Mouse (Mus musculus) frontal cortex, postnatal 14 days (tissue): Measurements from ENCODE around the gene Cct2.

Experiments used
- DNase-seq, 2 experiments: peaks; one replicate each; pipeline ENCODE4 v3.0.0; 2022; ENCODE audit warnings: low spot score in 2 of 2

Gene Cct2

DNA sequence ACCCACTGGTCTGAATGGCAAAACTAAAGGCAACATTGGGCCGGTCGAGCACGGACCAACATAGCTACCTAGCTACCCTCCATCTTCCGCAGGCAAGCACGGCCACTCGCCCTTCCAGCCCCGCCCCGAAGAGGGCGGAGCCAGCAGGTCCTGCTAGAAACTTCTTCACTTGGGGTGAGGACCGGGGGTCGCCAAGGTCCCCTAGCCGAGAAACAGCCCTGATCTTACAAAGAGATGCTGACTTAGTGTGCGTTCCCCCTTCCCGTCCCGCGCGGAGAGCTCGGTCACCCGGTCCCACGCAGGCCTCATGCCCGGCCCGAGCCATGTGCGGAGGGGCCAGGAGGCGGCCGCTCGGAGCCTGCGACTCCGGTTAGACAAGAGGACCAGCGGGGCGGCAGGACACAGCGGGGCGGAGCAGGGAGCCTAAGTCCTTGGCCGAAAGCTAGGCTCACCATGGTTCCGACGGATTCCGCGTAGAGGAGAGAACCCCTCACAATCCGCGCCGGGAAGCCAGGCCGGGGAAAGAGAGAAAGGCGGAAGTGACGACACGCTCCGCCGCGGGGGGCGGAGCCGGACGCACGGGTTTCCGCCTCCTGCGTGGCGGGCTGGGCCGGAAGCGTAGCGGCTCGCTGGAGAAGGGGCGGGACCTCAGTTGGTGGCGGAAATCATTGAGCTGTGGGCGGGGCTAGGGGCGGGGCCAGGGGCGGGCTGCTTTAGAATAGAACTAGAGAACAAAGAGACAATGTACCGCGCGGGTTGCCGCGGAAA is at the start of gene Cct2:
Gene Cct2 (minus strand): TSS at position 561 of the 768 bp plus-strand sequence.
- DNase-seq: peak; percentile 77 to 84

DNA sequence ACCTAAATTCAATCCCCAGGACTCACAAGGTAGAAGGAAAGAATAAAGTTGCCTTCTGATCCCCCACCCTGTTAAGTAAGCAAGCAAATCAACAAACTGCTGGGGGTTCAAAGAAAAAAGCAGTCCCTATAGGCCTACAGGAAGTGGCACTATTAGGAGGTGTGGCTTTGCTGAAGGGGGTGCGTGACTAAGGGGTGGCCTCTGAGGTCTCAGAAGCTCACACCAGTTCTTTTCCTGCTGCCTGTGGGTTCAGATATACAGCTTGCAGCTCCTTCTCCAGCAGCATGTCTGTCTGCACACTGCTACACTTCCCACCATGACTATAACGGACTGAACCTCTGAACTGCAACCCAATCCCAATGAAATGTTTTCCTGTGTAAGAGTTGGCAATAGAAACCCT is 48.9 kb upstream of the Cct2 start:
- no peak for DNase-seq

DNA sequence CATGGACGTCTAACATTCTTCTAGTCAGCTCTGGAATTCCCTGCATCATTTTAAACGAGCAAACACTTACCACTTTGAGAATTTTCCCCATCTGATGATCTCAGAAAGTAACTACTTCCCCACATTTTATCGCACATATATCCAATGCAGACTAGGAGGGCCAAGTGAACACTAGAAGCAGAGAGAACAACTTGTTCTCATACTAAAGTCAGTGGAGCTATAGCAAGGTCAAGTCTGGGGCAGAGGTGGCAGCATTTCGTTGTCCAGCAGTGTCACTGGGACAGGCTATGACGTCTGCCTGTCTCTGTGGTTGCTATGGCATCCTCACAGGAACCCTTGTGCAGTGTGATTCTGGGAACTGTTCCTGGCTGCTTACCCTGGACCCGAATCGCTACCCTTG is 47.8 kb upstream of the Cct2 start:
- DNase-seq: no peak

DNA sequence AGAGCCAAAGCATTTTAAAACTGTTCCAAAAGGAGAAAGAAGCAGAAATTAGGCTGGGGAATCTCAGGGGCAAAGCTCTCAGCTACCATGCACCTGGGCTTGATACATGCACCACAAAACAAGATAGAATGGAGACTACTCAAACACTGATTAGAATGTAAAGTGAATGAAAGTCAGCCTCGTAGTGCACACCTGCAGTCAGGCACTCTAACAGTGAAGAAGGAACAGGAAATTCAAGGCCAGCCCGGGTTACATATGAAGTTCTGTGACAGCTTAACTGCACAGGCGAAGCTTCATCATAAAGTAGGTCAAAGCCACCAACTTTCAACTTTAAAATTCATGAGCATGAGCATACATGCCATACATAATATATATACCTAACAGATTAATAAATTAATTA is 46.7 kb upstream of the Cct2 start:
- DNase-seq: no peak

DNA sequence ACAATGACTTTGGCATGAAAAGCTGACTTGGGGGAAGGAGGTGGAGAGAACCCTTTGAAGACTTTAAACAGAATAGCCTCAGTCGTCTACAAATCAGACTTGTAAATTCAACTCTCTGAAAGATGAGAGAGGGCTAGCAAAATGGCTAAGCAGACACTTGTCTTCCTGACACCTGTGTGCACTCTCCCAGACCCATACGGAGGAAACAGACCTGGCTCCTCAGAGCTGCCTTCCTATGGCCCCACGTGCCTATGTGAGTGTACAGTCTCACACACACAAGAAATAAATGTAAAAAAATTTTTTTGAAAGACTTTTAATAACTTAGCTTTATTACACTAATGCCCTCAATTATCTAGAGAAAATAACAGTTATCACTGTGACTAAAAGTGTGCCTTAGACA is 43.1 kb upstream of the Cct2 start:
- no peak for DNase-seq

DNA sequence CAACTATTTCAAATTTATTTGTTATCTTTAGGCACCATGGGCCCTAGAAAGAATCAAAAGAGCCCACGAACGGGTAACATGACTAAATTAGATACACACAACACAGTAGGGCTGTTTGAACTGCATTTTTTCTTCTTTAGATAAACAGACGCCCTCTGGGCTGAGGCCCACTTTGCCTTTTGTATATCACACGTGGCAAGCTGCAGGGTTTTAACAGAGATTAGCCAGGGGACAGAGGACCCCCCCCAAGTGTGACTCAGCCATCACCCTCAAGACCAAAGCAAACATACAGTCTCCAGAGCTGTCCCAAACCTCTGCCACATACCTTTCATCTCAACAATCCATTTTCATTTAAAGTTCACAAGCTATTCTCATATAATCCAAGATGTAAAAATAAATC is 42.6 kb upstream of the Cct2 start:
- DNase-seq: no peak

DNA sequence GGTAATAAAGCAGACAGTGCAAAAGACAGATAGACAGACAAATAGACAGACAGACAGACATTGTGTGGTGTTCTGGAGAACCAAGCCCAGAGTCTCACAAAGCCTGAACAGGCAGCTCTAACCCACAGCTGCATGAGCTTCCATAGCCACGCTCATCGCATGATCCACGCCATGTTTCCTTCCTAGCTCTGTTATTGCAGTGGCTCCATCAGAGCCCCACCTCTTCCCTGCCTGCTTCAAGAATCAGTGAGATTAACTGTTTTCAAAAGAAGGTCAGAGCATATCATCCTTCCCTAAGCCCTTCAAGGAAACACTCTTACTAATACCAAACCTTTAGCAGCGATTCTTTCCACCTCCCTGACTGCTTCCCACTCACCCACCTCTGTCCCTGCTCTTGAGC is 41.4 kb upstream of the Cct2 start:
- no peak for DNase-seq

DNA sequence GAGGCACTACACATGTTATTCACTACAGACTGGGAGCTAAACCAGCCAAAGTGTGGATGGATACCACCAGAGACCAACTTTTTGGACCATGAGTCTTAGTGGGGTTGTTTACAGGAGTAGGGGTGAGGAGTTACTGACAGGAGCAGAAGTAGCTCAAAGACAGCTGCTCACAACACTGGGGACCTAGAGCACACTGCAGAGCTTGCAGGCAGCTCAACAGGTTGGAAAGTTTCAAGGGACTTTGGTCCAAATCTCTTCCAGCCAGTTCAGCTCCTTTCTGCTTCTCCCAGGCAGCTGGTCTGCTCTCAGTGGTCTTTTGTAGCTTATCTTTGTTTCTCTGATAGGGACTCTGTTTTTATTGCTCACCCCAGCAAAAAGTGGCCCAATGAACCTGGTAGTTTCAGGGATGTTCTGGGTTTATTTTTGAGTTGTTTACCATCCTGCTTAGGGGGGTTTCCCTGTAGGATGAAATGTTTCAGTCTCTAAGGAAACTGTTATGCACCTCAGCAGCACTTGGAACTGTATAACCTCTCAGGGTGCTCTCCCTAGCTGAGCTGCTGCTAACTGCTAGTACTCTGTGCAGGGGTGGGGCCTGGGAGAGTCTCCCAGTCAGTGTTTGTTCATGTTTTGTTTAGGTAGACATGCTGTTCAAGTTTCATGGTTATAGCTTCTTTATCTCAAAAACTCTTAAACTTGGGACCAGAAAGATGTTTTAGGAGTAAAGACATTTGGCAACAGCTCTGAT is 40.4 kb upstream of the Cct2 start:
- DNase-seq: no peak

DNA sequence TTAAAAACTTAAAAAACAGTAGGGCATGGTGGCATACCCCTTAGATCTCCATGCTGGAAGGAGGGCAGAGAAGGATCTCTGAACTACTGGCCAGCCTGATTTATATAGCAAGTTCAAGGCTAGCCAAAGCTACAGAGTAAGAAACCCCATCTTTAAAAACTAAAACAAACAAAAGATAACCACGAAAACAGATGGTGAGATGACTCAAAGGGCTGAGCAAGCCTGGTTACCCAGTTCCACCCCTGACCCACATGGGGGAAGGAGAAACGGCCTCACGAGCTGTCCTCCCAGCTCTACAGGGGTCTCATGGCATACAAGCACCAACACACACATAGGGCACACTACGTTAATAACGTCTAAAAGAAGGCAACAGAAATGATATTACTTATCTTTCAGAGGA is 36.6 kb upstream of the Cct2 start:
- no peak for DNase-seq

DNA sequence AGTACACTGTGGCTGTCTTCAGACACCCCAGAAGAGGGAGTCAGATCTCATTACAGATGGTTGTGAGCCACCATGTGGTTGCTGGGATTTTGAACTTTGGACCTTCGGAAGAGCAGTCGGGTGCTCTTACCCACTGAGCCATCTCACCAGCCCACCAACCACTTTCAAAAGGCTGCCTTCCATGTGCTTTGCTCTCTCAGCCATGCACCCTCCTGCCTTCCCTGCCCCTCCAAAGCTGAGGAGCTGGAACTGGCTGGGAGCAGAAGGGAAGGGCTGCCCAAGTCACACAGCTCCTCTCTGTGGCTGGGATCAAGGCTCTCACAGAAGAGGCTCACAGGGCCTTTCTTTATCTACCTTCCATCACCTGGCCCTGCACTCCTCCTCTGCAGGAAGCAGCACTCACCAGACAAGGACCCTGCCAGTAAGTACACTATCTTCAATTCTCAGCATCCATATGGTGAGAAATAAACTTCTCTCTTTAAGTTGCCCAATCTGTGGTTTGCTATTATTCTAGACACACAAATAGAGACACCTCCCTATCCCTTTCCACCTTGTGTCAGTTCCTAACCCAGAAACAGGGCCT is 33.6 kb upstream of the Cct2 start:
- DNase-seq: no peak

DNA sequence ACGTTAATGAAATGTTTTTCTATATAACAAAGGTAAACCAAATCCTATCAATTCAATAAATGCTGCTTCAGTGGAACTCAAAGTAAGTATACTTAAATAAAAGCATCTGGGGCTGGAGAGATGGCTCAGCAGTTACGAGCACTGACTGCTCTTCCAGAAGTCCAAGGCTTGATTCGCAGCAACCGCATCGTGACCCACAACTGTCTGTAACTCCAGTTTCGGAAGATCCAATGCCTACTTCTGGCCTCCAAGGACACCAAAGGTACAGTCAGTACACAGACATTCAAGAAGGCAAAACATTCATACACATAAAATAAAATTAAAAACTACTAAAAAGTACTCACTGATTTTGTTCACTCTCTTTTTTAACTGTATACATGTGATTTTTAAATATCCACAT is 32.5 kb upstream of the Cct2 start:
- no peak for DNase-seq

DNA sequence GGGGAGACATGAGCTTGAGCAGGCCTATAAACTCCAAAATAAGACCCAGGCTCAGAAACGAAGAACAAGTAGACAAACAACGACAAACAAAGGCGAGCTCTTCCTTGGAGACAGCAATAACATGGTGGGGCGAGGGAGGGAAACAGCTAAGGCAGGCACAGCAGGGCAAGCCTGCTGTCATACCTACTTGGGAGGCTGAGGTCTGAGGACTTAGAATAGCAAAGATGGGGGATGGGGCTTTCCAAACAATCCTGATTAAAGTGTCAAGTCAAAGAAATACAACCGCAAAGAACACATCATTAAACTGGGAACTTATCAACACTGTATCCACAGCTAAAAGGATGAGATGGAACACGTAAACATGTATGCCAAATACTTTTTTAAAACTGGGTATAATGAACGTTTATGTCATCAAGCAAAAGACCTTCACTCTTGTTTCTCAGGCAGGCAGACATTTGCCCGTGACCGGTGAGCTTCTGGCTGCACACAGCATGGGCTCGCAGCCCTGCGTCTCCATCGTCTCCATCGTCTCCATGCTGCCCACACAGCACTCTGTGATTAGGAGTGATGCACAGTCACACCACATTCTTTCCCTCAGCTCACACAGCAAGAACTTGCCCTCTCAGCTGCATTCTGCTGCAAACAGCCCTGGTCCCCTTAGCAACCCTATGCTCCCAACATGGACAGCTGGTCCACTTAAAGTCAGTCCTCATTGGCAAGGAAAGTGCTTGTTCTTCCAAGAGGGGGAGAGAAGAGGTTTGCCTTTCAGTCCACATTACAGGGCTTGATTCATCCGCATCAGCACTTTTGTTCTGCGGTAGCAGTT is 31.1 kb upstream of the Cct2 start:
- DNase-seq: peak; percentile 14 to 29

DNA sequence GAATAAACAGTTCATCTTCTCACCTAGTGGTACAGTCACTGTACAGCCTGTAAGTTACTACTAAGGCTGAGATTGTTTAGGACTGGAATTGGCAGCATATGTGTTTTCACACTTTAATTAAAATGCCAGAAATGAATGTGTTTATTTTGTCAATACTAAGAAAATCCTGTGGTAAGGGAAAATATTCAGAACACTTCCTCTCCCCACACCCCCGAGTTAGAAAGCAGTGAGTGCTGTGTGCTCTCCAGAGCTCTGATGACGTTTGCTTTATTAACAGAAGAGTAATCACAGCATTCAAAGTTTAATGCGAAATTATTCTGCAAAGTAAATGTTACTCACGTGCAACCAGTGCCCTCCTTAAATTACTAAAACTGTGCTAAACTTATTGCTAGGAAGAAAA is 26.0 kb upstream of the Cct2 start:
- no peak for DNase-seq

DNA sequence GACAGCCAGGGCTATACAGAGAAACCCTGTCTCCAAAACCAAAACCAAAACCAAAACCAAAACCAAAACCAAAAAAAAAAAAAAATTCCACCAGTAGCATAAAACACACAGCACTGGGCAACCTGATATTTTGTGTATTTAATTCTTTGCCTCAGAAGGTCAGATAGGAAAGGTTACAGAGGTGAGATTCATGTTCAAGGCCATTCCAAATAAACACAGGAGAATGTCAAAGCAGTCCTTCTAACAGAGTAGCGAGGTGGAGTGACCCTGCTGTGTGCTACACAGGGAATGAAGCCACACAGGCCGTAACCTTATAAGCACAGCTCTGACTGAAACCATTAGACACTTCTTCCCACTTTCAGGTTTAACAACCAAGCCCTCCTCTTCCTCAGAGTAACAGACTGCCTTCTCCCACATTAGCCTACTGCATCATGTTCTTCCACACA is 18.3 kb upstream of the Cct2 start:
- no peak for DNase-seq

DNA sequence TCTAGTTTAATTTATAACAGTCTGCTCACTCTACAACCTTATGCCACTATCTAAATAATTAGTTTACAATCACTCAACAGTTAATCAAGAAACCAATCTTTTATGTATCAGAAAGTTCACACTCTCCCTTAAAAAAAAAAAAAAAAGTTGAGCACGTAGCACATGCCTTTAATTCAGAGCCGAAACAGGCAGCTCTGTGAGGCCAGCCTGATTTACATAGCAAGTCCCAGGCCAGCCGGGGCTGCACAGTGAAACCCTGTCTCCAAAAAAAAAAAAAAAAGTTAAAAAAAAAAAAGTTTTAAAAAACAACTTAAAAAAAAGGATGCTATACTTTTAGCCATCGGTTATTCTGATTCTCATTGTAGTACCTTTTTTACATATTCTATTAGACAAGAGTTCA is 17.7 kb upstream of the Cct2 start:
- DNase-seq: no peak

DNA sequence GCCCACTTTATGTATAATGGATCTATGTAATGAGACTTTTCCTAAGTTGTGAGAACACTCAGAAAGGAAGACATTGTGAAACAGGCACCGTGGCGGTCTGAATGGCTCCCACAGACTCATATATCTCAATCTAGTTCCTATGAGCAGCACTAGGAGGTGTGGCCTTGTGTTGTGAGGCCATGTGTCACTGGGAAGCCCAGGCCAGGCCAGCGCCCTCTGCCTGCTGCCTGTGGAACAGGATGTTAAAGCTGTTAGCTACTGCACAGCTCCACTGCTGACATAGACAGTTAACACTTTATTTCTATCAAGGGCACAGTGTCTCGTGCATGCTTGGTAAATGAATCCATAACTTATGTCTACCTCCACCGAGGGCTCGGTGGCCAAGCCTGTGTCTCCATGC is 14.7 kb upstream of the Cct2 start:
- DNase-seq: no peak

DNA sequence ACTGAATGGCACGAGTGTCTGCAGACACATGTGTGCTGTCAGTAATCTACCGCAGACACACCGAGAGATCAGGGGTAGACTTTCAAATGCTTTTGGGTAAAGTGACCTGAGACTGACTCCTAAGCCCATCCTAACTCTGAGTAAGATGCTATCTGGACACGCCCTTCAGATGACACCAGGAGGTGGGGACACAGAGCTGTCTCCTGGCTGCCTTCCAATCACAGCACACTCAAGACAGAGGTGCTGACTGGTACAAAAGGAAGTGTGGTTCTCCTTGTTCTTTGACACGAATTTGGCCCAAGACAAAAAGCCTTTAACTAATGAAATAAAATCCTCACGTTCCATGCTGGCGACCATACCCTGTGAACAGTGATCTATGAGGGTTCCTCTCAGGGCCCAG is 9.6 kb upstream of the Cct2 start:
- no peak for DNase-seq

DNA sequence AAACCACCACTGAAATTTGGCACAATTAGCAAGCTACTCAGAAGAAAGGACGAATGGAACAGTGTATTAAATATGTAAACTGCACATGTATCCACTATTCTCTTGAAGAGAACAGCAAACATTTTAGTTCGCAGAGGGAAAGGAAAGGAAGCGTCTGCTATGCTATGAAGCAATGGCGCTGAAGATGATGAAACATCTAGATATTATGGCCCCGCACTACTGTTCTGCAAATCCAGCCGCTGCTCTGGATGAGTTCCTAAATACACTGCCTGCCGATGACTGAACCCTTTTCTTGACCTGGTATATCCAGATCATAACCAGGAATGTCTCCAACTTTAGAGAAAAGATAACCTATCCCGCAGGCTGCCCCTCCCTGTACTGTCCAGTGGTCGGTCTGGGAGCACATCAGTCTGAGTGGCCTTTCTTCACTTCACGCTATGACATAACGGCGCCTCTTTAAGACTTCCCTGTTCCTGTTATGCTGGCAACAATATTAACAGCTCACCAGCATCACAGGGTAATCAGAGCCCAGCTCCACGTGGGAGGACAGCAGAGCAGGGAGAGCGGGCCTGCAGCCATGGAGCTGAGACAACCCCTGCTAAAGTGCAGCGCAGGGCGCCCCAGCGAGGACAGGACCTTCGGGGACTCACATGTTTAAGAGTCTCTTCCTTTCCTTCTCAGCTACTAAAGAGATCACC is 8.7 kb upstream of the Cct2 start:
- no peak for DNase-seq

DNA sequence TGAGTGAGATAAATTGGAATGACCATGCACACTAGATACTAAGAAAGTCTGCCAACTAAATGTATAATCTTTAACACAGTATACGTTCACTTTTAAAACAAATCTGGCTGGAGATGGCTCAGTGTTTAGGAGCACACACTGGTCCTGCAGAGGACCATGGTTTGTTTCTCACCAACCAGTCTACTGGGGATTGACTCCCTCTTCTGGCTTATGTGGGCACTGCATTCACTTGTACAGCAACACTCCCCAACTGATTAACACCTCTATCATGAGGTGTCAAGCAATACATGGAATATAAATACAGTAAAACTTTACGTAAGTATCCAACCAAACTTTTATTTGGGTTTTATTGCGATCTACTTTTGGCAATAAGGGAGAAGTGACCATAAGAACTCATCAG is 5.5 kb upstream of the Cct2 start:
- no peak for DNase-seq

DNA sequence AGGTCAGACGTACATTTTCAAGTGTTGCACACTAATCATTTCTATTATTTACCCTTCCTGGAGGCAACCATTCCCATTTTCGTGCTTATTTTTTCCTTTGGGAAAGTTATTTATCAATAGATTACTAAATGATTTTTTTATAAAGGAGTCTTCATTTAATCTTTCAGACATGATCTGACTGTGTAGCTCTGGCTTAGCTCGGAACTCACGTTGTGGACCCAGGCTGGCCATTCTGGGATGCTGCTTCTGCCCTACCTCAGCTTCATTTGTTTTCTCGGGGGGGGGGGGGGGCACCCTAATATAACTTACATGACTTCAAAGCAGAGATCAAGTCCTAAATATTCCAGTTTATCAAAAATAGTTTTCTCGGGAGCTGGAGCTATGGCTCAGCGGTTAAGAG is 462 bp upstream of the Cct2 start:
- DNase-seq: no peak

DNA sequence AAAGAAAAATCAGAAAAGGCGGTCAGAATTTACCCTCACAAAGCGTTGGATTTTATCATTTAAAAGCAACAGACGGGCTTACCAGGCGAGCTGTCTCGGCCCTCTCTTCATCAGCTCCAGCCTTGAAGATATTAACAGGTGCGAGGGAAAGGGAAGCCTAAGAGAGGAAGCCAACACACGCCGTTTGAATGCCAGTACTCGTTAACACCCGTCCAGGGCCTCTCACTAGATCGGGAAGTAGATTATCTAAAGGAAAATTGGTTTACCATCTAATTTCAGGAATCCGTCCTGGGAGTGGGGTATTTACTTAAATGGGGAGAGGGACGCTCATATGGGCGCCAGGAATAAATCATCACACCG is 740 bp downstream of the Cct2 start:
- no peak for DNase-seq

DNA sequence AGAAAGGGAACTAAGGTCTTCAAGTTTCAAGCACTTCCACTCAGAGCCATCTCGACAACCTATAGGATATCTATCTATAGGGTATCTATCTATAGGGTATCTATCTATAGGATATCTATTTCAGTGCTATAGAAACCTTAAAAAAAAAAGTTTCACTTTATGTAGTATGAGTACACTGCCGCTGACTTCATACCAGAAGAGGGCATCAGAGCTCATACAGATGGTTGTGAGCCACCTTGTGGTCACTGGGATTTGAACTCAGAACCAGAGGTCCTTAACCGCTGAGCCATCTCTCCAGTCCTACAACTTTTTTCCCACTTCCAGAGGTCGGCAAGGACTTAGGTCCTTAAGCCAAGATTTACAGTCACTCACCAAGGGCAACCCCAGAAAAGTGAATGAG is 7.9 kb downstream of the Cct2 start:
- no peak for DNase-seq
